Mouse (Mus musculus) liver, postnatal 0 days (tissue): Measurements from ENCODE around the gene Senp6. TPM values are rescaled to one million over a fixed set of nuclear protein-coding genes. Genes with fewer than 3 reads are reported as not detected.

Source experiments
- ATAC-seq: fragments of 200-750 bp; cut with Nextera tagmentation; 2 replicates; pipeline ENCODE4 v1.8.0; 2017; ENCODE audit warnings: mild to moderate bottlenecking, moderate library complexity
- DNase-seq: peaks from one replicate; pipeline ENCODE4 v3.0.0-alpha.2; 2016
- H3K27ac ChIP-seq: fragments of 300-500 bp; sonication (generic); 2 replicates; pipeline ENCODE4 v1.5.1; 2014; ENCODE audit warnings: antibody characterized with exemption, moderate library complexity, mild to moderate bottlenecking, low read depth
- H3K27me3 ChIP-seq: fragments of 300-500 bp; sonication (generic); 2 replicates; pipeline ENCODE4 v1.6.1; 2014; ENCODE audit warnings: low read length, control low read depth, mixed read lengths; ENCODE audit not compliant: insufficient read depth
- H3K36me3 ChIP-seq: fragments of 300-500 bp; sonication (generic); replicated peaks from 2 replicates; pipeline ENCODE4 v1.6.1; 2014; ENCODE audit warnings: mild to moderate bottlenecking, control low read depth, low read length, moderate library complexity, mixed read lengths; ENCODE audit not compliant: insufficient read depth
- H3K4me1 ChIP-seq: fragments of 300-500 bp; sonication (generic); 2 replicates; pipeline ENCODE4 v1.6.1; 2014; ENCODE audit warnings: antibody characterized with exemption, mild to moderate bottlenecking, control low read depth; ENCODE audit not compliant: insufficient read depth
- H3K4me2 ChIP-seq: fragments of 300-500 bp; sonication (generic); 2 replicates; pipeline ENCODE4 v1.6.1; 2014; ENCODE audit warnings: low read depth, mild to moderate bottlenecking, low read length, moderate library complexity, mixed read lengths
- H3K4me3 ChIP-seq: fragments of 300-500 bp; sonication (generic); 2 replicates; pipeline ENCODE4 v1.5.1; 2014; ENCODE audit warnings: low read depth, low read length
- H3K9ac ChIP-seq: fragments of 300-500 bp; sonication (generic); replicated peaks from 2 replicates; pipeline ENCODE4 v1.6.1; 2014; ENCODE audit warnings: mild to moderate bottlenecking, moderate library complexity
- H3K9me3 ChIP-seq: fragments of 300-500 bp; sonication (generic); 2 replicates; pipeline ENCODE4 v1.6.1; 2016; ENCODE audit warnings: mild to moderate bottlenecking, control low read depth, low read length, mixed read lengths
- CTCF ChIP-seq: sonication (generic); IDR thresholded peaks from 2 replicates; pipeline ENCODE4 v1.5.1; 2016; ENCODE audit warnings: antibody characterized with exemption, low read depth
- EP300 ChIP-seq: IDR thresholded peaks from 2 replicates; pipeline ENCODE4 v1.6.1; 2016; ENCODE audit warnings: antibody characterized with exemption, low read depth, mild to moderate bottlenecking
- WGBS: fragments of 180-500 bp; shearing (Covaris S2); extraction: QIAGEN DNeasy Blood & Tissue Kit; methylation state at CpG from one replicate; pipeline ENCODE4 v1.1.7; 2014; ENCODE audit not compliant: insufficient replicate concordance; 5-methylcytosine and 5-hydroxymethylcytosine counted together
- polyA plus RNA-seq: library from polyadenylated mRNA; unstranded; fragments of >200 nt; fragmentation: Nextera tagmentation; extraction: Ambion mirVana; gene quantifications from 2 replicates; pipeline ENCODE4 v1.2.1, GENCODE M21; 2015

Senp6 gene
- polyA plus RNA-seq, 1 experiment from 2014 or later = 15.7 TPM

DNA sequence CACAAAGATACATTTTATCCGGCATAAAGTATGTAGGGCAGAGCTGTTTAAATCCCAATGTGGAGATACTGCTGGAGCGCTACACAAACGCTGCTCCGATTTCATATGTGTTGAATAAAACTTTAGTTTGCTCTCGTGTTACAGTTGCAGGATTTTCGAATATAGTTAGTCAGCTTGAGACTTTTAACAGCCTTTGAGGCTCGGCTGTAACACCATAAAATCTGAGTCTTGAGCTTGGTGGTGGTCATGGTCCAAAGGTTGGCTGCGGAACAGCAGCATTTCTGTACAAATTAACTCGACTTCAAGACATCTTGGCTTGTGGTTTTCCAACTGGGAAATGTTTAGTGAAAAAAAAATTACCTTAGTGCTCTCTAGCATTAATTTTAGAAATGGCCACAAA, 99.0 kb downstream of the Senp6 start:
- 28% methylated on average over 9 of the region's 9 CpGs for WGBS
- TF ChIP-seq CTCF (no peak), EP300 (no peak)
- Histone ChIP-seq H3K27ac (peak overlapping the region; percentile 92), H3K4me1 (peaks cover 3% of the 10 kb centered on the region), H3K9ac (0 out of 2 replicates have a peak overlapping the region, but pooled peaks have one; percentile 27), H3K4me2 (peak overlapping the region; percentile 84), H3K36me3 (no peaks in the 10 kb centered on the region), H3K4me3 (peak overlapping the region; percentile 74), H3K27me3 (no peaks in the 10 kb centered on the region), H3K9me3 (no peaks in the 10 kb centered on the region)
- DNase-seq (no peak), ATAC-seq (no peak)

DNA sequence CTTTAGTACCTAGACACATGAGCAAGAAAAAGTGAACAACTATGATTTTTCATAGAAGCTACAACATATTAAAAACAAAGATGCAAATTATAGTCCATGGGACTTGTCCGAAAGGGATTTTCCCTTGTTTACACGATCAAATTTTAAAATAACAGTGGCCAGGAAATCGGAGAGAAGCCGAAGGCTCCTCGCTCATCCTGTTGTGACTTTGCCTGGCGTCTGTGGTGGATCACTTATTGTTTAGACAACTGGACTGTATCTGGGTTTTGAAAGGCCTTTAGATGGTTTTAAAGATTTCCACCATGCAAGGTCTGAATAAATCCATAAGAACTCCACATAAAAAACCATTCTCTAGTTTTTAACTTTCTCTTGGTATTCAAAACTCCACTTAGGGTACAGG, 99.7 kb downstream of the Senp6 start:
- Histone ChIP-seq H3K9ac (no peak overlapping the region), H3K27me3 (no peaks in the 10 kb centered on the region)
- DNase-seq = no peak

DNA sequence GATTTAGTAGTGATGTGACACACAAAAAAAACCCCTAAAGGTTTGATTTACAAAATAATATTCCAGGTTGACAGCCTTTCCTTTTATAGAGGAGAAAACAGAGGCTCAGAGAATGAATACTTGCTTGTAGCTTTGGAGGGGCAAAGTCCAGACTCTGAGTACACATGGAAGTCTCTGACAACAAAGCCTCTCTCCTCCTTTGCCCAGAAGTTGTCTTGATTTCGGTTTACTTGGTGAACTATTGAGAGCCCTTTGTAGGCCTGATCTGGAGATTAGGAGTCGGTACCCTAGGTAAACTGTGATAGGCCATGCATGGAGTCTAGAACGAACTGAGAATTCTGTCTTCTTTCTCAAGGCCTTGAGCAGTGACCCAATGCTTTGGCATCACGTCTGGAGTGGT, 100.4 kb downstream of the Senp6 start:
- no peaks in the 10 kb centered on the region for H3K9me3 ChIP-seq
- WGBS = 53% methylated on average over 4 of the region's 4 CpGs
- ATAC-seq (no peak), DNase-seq (no peak)
- H3K4me2 ChIP-seq = peak overlapping the region; percentile 16; the same call in 1 of the 2 replicates
- TF ChIP-seq EP300 = no peak
- TF ChIP-seq CTCF = no peak
- H3K4me3 ChIP-seq = no peak overlapping the region
- H3K27me3 ChIP-seq = no peaks in the 10 kb centered on the region
- H3K4me1 ChIP-seq = peaks cover 3% of the 10 kb centered on the region
- H3K36me3 ChIP-seq = no peaks in the 10 kb centered on the region
- H3K27ac ChIP-seq = no peak overlapping the region
- no peak overlapping the region for H3K9ac ChIP-seq

More for the DNA sequence above, 99.7 kb downstream of the Senp6 start:
- peaks cover 3% of the 10 kb centered on the region for H3K4me1 ChIP-seq
- H3K9me3 ChIP-seq = no peaks in the 10 kb centered on the region
- H3K36me3 ChIP-seq = no peaks in the 10 kb centered on the region
- TF ChIP-seq CTCF (no peak), EP300 (no peak)
- H3K4me2 ChIP-seq = peak overlapping the region; percentile 84; the same call in 1 of the 2 replicates
- no peak overlapping the region for H3K27ac ChIP-seq
- ATAC-seq = no peak
- 57% methylated on average over 6 of the region's 6 CpGs for WGBS
- H3K4me3 ChIP-seq = 0 out of 2 replicates have a peak overlapping the region, but pooled peaks have one; percentile 74

DNA sequence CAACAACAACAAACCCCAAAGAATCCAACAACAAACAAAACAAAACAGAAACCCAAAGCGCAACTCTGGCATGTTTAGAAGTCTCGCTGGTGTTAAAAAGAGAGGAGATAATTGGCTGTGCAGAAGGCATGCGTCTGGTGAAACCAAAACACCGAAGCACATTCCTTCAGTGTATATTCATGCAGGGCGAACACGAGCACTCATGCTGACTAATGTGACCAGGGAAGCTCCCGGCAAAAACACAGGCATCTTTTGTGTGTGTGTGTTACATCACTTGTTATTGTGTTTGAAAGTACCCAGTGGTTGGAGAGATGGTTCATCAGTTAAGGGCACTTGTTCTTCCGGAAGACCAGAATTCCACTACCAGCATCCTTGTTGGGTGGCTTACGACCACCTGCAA, 102.8 kb downstream of the Senp6 start:
- Histone ChIP-seq H3K4me1 (no peaks in the 10 kb centered on the region), H3K27ac (no peak overlapping the region), H3K36me3 (no peaks in the 10 kb centered on the region), H3K27me3 (no peaks in the 10 kb centered on the region), H3K9ac (no peak overlapping the region), H3K4me3 (no peak overlapping the region), H3K9me3 (no peaks in the 10 kb centered on the region), H3K4me2 (no peak overlapping the region)
- ATAC-seq (no peak), DNase-seq (no peak)
- 81% methylated on average over 9 of the region's 9 CpGs for WGBS
- TF ChIP-seq EP300 = no peak
- no peak for TF ChIP-seq CTCF

DNA sequence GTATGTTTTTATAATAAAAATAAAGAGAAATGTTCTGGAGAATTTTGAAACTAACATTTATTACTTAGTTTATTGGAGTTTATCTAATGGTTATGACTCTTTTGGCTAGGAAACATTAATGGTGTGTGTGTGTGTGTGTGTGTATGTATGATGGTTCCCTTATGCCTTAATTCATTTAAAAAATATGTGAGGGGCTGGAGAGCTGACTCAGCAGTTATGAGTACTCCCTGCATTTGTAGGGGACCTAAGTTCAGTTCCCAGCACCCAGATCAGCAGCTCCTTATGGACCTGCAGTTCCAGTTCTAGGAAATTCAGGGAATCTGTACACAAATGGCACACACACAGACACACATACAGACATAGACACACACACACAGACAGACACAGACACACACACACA, 104.5 kb downstream of the Senp6 start:
- no peak for ATAC-seq
- no peaks in the 10 kb centered on the region for H3K36me3 ChIP-seq
- H3K4me1 ChIP-seq = no peaks in the 10 kb centered on the region
- H3K27me3 ChIP-seq = no peaks in the 10 kb centered on the region
- DNase-seq = no peak
- no peak overlapping the region for H3K4me2 ChIP-seq
- no peak overlapping the region for H3K27ac ChIP-seq
- H3K4me3 ChIP-seq = no peak overlapping the region
- no peak for TF ChIP-seq CTCF
- no peak for TF ChIP-seq EP300
- no peak overlapping the region for H3K9ac ChIP-seq
- H3K9me3 ChIP-seq = no peaks in the 10 kb centered on the region

DNA sequence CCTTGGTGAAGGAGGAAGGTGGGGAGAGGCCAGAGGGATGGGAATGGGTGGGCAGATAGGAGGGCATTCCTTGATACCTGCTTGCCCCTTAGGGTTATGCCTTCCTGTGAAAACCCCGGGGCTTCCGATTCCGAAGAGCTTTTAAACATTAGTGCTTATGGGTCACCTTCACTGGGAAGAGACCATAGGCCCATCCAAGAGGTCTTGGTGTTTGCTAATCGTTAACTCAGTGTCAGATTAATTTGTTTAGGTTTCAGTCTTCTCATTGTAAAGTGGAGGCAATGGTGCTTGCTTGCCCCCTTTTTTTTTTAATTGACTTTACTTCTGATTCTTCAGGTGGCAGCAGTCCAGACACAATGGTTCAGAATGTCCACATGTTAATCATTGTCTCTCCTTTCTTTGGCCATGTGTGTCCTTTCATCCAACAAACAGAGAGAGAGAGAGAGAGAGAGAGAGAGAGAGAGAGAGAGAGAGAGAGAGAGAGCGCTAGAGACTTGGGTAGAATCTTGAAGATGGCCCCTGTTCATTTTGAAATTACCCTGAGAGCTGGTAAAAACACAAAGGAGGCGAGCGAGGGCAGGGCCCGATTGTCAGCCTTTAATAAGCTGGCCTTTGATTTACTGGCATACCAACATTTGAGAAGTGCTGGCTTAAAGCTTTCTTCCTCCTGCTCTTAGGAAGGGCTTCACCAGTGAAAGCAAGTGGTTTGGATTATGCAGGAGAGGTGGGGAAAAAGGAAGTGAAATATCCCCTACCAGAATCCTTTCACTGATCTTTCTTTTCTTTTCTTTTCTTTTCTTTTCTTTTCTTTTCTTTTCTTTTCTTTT, 105.9 kb downstream of the Senp6 start:
- no peak overlapping the region for H3K27ac ChIP-seq

More for the DNA sequence above, 105.9 kb downstream of the Senp6 start:
- no peaks in the 10 kb centered on the region for H3K27me3 ChIP-seq
- no peak overlapping the region for H3K9ac ChIP-seq
- no peak for DNase-seq
- 77% methylated on average over 8 of the region's 8 CpGs for WGBS
- ATAC-seq = no peak
- no peaks in the 10 kb centered on the region for H3K36me3 ChIP-seq
- no peak overlapping the region for H3K4me3 ChIP-seq
- no peaks in the 10 kb centered on the region for H3K9me3 ChIP-seq
- TF ChIP-seq EP300 (no peak), CTCF (no peak)
- no peaks in the 10 kb centered on the region for H3K4me1 ChIP-seq
- no peak overlapping the region for H3K4me2 ChIP-seq
